Mouse (Mus musculus): ENCODE measurements at regions not wholly inside any gene's neighbourhood (a gene's known extent, or its start where the extent isn't known, plus 50 kb on each side); places are given as distances from the start of the nearest gene placed in this dataset.
A peak's percentile ranks its signal among the peaks of the same experiment; 100 is the strongest.

DNA sequence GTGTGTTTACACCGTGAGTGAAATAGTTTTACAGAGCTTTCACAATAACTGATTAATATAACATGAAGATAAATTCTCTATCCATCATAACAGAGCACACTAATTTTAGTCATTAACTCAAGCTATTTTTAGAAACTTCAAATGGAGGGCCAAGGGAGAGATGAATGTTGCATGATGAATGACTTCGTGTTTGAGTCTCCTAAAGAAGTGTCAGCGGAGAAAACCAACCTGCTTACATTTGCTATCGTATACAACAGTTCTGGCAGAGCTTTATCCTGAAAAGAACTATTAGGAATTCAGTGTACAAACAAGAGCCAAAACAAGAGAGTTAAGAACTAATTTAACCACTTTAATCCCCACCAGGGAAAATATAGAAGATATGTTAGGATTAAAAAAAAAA lies 526.9 kb downstream of the Zpld1 start:
- DNase-seq (ENCODE audit: low read depth, low spot score) = no peak

DNA sequence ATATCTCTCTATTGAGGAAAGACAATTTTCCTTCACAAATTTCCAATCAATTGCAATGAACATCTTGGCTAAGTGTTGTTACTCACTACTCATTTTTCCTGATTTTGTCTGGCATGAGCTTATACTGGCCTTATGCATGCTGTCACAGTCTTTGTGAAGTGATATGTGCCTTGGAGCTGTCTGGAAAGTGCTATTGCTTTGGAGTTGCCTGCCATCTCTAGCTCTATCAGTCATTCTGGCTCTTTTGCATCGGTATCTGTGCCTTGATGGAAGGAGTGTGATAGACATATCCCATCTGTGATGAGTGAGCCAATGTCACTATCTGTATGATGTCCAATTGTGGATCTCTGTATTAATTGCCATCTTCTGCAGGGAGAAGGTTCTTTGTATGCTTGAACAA lies 553.6 kb downstream of the Zpld1 start:
- no peak for DNase-seq (ENCODE audit: low read depth, low spot score)

DNA sequence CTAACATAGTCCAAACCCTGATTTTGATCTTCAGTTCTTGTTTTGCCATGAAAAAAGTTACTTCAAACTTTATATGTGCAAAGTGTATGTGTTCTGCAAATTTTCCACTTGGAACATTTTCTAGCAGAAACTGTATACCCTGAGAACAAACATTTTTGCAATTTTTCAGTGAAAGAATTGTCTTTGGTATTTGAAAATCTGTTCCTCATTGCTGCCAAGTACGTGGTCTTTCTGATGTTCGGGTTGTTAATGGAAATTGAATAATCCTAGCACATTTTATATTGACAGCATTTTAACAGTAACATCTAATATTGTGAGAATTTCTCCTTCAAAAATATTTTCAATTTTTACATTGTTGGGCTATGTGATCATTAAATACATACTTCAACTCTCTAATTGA lies 564.3 kb downstream of the Zpld1 start:
- no peak for DNase-seq (ENCODE audit: low read depth, low spot score)

DNA sequence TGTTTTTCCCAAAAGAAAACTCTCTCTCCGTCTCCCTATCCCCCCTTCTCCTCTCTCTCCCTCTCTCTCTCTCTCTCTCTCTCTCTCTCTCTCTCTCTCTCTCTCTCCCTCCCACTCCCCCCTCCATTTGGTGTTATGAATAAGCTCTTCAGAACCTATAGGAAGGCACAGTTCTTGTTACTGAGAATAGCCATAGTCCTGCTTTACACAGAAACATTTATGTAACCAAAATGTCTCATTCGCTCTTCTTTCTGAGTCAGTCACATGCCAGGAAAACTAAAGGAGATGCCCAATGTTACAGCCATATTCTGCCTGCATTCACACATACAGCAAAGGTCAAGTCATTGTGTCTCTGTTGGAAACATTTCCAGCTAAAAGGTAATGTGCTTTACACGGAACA lies 589.9 kb downstream of the Zpld1 start:
- DNase-seq (ENCODE audit: low read depth, low spot score) = no peak

DNA sequence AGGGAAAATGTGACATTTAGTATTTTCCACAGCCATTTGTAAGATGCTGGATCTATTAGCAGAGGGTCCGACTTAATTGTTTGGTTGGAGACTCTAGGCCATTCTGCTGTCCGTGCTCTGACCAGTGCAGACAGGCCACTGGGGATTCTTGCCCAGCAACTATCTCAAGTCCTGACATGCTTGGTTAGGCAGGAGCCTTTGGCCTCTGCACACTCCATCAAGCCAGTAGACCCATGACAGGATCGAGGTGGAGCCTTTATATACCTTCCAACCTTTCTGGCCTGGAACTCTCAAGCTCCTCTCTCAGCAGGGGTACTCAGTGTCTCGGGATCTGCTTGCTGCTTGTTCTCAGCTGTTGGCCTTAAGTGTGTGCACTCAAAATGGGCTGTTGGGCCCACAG lies 615.0 kb downstream of the Zpld1 start:
- DNase-seq (ENCODE audit: low read depth, low spot score) = peak; percentile 3

DNA sequence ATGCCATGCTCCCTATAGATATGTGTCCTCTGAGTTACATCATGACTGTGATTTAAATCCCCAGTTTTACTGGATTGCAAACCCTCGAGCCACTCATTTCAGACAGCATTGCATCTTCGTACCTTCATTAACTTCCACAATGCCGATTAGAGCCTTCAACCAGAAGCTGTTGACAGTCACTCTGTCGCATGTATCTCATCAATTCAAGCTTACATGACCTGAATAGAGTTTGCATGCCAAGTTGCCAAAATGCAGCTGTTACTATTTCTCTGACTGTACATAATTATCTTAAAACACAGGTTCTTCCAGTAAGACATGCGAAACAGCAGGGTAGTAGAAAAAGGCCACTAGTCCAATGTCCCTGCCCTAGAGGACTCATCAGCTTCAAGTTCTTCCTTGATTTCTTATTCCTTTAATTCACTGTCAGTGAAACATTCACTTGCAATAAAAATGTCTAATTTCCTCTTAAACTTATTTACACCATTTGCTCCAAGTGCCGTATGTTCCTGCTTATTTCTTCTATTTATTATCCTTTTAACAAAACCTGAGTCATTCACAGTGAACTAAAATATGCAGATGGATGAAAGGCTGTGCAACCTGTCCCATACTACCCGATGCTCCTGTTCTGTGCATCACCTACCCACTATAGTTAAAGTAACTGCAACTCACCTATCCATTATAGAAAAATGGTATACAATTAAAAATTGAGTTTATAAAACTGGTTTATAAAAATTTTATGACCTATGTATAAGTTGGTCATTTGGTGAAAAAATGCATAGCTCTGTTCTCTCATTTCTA lies 648.9 kb downstream of the Zpld1 start:
- DNase-seq (ENCODE audit: low read depth, low spot score) = no peak

DNA sequence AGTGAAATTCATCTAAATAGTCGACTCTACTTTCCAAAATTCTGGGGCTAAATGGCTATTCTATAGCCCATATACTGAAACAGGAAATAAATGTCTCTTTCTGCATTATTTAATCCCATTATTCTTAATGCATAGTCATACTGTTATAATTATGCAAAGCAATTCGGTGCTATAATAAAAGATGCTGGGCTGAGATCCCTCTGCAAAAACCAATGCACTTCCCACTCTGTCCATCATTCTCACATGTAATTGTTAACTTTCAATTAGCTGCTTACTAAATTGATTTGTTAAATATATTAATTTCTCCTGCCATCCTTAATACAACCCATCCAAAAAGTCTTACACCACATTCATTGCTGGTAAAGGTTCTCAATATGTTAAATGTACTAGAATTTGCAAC lies 650.0 kb downstream of the Zpld1 start:
- no peak for DNase-seq (ENCODE audit: low read depth, low spot score)

DNA sequence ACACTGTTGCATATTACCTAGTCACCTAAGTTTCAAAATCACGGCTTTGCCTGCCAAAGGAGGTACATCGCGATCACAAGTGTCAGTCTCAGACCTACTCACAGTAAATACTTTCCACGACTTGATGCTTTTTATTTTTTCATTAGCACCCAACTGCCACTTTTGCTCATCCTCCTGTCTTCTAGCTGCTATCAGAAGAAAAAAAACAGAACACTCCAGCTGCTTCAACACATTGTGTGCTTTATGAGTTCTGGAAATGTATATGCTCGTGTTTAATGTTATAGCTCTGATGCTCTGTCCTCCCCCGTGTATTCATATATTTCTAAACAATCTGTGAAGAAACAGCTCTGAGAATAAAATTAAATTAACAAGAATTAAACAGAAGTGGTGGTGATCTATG lies 651.5 kb downstream of the Zpld1 start:
- no peak for DNase-seq (ENCODE audit: low read depth, low spot score)

DNA sequence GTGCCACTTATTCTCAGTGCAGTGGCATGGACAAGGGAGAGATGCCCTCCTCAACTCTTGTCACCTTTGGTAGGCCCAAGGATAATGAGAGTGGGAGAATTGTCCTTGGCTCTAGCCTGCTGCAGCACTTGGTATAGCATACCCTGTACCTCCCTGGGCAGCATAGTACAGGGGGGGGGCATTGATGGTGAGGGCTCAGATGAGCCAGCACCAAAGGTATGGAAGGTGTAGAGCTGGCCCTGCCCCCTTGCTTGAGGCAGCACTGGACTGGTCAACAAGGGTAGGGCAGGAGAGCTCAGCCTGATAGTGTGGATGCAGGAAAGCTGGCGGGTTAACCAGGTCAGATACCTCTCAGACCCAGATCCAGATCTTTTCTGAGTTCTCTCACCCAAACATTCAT lies 668.6 kb downstream of the Zpld1 start:
- no peak for DNase-seq (ENCODE audit: low read depth, low spot score)

DNA sequence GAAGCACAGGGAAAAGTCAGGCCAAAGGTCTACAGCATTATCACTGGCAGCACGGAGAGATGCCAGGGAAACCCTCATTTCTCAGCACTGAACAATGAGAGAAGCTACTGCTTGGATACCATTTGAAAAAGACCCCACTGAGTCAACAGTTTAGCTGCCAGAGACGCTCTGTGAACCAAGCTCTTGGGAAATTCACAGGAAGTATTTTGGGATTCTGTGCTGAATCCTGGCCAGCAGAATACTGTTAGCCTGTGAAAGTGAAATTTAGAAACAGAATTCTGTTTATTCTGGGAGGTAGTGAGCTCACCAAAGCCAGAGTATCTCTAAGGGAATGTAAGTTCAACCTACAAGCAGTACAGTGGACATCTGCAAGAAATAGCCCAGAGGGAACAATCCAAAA lies 705.1 kb downstream of the Zpld1 start:
- no peak for DNase-seq (ENCODE audit: low read depth, low spot score)
